Mouse (Mus musculus): ENCODE data around the gene H13. TPM values are rescaled to one million over a fixed set of nuclear protein-coding genes. Genes with fewer than 3 reads are reported as not detected.
A peak's percentile ranks its signal among the peaks of the same experiment; 100 is the strongest.

Gene H13
- polyA plus RNA-seq (2015; fragmentation: Nextera tagmentation; extraction: Ambion mirVana), result 131 and 142 TPM in 2 replicates

DNA sequence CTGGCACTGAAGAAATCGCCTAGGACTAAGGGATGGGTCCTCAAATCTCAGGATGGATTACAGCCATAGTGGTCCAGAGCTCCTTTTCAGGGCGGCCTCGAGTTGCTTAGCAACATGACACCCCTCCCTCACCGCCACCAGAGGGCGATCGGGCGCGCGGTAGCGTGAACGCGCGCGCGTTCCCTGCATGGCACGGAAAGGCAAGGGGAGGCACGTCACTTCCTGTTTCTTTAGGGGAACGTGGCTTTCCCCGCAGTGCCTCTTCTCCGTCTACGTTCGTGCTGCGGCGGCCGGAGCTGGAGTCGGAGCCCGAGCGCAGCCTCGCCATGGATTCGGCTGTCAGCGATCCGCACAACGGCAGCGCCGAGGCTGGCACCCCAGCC, at the start of gene H13:
H13 (plus strand) TSS at position 206 of the 383 bp plus-strand sequence.
- H3K27me3 ChIP-seq, result no peaks in the 10 kb centered on the region
- H3K4me2 ChIP-seq, result peak within 1 kb of the TSS; percentile 90
- under 1% methylated on average over 35 of the region's 35 CpGs for WGBS
- peak; percentile 75 for ATAC-seq
- H3K36me3 ChIP-seq (ENCODE audit: poor library complexity, severe bottlenecking), result peaks cover 17% of the 10 kb centered on the region
- peak within 1 kb of the TSS; percentile 96 for H3K27ac ChIP-seq
- H3K9me3 ChIP-seq (replicated peaks), result no peaks in the 10 kb centered on the region
- H3K9ac ChIP-seq, result peak within 1 kb of the TSS; percentile 98
- H3K4me1 ChIP-seq, result peaks cover 42% of the 10 kb centered on the region
- peak within 1 kb of the TSS; percentile 99 for H3K4me3 ChIP-seq

DNA sequence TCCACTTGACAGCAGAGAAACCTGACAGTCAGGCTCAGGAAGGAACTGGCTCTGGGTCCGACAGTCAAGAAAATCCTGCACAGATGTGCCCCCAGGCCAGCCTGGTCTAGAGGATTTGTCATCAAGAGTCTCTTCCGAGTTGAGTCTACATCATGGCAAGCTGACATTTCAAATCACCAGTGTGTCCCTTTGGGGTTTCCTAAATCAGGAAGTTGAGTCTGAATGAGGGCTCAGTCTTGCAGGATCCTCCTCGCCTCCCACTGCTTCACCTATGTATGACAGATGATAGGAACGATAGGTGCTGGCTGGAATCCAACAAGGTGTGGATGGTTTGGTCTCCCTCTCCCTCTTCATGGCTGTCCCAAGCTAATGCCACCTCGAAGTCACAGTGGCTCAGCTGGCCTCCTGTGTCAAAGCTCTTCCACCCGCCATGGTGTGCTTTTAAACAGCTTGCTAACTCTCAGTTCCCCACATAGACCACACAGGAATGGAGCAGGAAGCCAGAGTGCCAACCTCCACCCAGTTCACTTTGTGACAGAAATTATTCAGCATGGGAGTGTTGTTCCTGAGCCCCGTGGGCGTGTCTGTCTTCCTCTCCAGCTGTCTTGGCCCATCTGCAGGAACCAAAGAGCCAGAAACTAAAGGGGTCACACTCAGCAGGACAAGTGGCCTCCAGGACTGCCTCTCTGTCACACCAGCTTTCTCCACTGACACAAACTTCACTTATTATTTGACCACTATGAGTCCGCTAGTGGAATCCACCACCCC, 48.7 kb upstream of the H13 start:
- Histone ChIP-seq H3K27me3 (peaks cover 5% of the 10 kb centered on the region), H3K36me3 (ENCODE audit: poor library complexity, severe bottlenecking) (no peaks in the 10 kb centered on the region), H3K4me3 (no peak overlapping the region), H3K9me3 (replicated peaks) (no peaks in the 10 kb centered on the region), H3K9ac (no peak overlapping the region), H3K4me2 (no peak overlapping the region), H3K27ac (no peak overlapping the region), H3K4me1 (no peaks in the 10 kb centered on the region)
- ATAC-seq, result no peak
- WGBS, result 75% methylated on average over 9 of the region's 9 CpGs

- ATAC-seq, result no peak
- Histone ChIP-seq H3K4me3 (no peak overlapping the region), H3K27ac (no peak overlapping the region), H3K9me3 (replicated peaks) (no peaks in the 10 kb centered on the region), H3K4me2 (no peak overlapping the region), H3K36me3 (ENCODE audit: poor library complexity, severe bottlenecking) (no peaks in the 10 kb centered on the region), H3K4me1 (peaks cover 8% of the 10 kb centered on the region), H3K9ac (no peak overlapping the region), H3K27me3 (peaks cover 21% of the 10 kb centered on the region)
- 91% methylated on average over 13 of the region's 13 CpGs for WGBS
These were observed 47.1 kb upstream of the H13 start for GRCm38 (mm10) chr2:152622151-152622550.

- Histone ChIP-seq H3K9me3 (replicated peaks) (no peaks in the 10 kb centered on the region), H3K9ac (no peak within 1 kb of the TSS), H3K4me2 (no peak within 1 kb of the TSS), H3K27ac (no peak within 1 kb of the TSS), H3K4me3 (no peak within 1 kb of the TSS), H3K36me3 (ENCODE audit: poor library complexity, severe bottlenecking) (no peaks in the 10 kb centered on the region), H3K4me1 (peaks cover 11% of the 10 kb centered on the region), H3K27me3 (peaks cover 29% of the 10 kb centered on the region)
- no peak for ATAC-seq
- WGBS, result 80% methylated on average over 7 of the region's 7 CpGs
These were observed 46.3 kb upstream of the H13 start, which contains the start of gene Defb25 for GRCm38 (mm10) chr2:152622953-152623352. Gene Defb25, minus strand, starts transcription at chr2:152623053.

DNA sequence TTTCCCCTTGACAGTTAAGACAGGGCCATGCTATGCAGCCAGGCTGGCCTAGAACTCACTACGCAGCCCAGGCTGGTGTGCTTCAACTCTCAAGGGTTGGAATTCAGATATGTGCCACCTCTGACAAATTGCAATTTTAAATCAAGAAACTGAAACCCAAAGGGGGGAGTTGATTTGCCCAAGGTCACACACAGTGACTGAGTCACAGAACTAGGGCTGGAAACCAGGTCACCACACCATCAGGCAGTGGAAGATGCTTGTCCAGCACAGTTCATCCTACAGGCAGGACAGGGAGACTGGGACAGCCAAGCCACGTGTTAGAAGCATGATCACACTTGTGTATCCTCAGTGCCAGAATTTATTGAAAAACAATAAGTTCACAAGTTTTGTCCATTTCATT, 44.7 kb upstream of the H13 start:
- peaks cover 11% of the 10 kb centered on the region for H3K4me1 ChIP-seq
- no peak overlapping the region for H3K4me2 ChIP-seq
- H3K9ac ChIP-seq, result no peak overlapping the region
- H3K27me3 ChIP-seq, result peaks cover 45% of the 10 kb centered on the region
- H3K4me3 ChIP-seq, result no peak overlapping the region
- no peak overlapping the region for H3K27ac ChIP-seq
- ATAC-seq, result no peak
- WGBS, result 87% methylated on average over 2 of the region's 2 CpGs
- no peaks in the 10 kb centered on the region for H3K36me3 ChIP-seq (ENCODE audit: poor library complexity, severe bottlenecking)
- H3K9me3 ChIP-seq (replicated peaks), result no peaks in the 10 kb centered on the region

DNA sequence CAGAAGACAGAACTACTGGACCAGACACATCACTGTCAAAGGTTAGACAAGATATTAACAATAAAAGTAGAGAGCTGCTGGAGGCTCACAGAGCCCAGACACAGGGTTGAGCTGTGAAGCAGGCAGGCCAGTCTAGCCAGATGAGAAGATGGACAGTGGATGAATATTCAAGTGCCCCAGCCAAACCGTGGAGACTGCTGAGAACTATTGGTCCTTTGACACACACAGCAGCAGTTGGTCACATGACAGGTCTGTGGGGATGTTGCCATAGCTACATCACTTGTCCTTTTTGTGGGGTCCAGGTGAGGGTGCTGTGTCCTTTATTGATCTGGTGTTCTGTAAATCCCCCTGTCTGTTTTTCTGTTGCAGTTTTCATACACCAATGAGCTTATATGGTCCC, 44.0 kb upstream of the H13 start:
- H3K36me3 ChIP-seq (ENCODE audit: poor library complexity, severe bottlenecking), result no peaks in the 10 kb centered on the region
- 0% methylated on average over 1 of the region's 1 CpGs for WGBS
- H3K9ac ChIP-seq, result no peak overlapping the region
- peaks cover 11% of the 10 kb centered on the region for H3K4me1 ChIP-seq
- H3K27me3 ChIP-seq, result peaks cover 50% of the 10 kb centered on the region
- no peak overlapping the region for H3K27ac ChIP-seq
- H3K4me3 ChIP-seq, result no peak overlapping the region
- ATAC-seq, result 0 out of 2 replicates have a peak, but pooled peaks have one; percentile 27
- H3K4me2 ChIP-seq, result no peak overlapping the region
- no peaks in the 10 kb centered on the region for H3K9me3 ChIP-seq (replicated peaks)

DNA sequence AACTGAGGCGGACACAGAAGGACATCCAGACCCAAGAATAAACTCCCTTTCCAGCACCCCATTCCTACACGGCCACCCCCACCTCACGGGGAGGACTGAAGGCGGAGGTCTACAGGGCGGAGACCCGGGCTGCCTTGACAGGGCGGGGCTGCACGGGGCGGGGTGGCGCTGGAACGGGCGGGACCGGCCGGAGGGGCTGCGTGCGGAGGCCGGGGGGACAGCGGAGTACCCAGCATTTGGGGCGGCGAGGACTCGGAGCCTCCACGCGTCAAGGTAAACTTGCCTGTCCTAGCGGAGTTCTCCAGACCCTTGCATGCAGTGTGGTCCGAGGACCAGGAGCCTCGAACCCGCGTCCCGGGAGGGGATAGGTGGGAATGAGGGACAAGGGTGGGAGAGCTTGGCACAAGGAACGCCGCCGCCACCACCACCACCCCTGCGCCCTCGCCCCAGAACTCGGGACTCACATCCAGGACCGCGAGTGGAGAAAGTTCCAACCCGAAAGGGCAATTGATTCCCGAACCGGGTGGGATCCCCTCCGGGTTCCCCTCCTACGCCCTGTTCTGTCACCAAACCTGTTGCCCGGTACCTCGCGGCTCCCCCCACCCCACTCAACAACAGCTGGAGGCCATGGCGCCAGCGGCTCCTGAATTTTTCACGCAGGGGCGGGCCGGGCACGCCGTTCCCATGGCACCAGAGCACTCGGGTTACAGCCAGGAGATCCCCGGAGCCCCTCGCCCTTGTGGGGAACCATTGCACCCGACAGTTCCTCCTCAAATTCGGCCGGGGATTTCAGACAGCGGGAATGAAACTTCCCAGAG, 42.3 kb upstream of the H13 start, which contains the start of gene Rem1:
Rem1 (plus strand) TSS at position 178 of the 818 bp plus-strand sequence.
- Histone ChIP-seq H3K27ac (no peak within 1 kb of the TSS), H3K4me1 (peaks cover 11% of the 10 kb centered on the region), H3K9me3 (replicated peaks) (no peaks in the 10 kb centered on the region), H3K4me2 (peak within 1 kb of the TSS; percentile 58), H3K9ac (peak within 1 kb of the TSS; percentile 41; the same call in 1 of the 2 replicates), H3K27me3 (peaks cover 51% of the 10 kb centered on the region), H3K36me3 (ENCODE audit: poor library complexity, severe bottlenecking) (no peaks in the 10 kb centered on the region), H3K4me3 (peak within 1 kb of the TSS; percentile 35)
- 2% methylated on average over 59 of the region's 59 CpGs for WGBS
- ATAC-seq, result no peak

DNA sequence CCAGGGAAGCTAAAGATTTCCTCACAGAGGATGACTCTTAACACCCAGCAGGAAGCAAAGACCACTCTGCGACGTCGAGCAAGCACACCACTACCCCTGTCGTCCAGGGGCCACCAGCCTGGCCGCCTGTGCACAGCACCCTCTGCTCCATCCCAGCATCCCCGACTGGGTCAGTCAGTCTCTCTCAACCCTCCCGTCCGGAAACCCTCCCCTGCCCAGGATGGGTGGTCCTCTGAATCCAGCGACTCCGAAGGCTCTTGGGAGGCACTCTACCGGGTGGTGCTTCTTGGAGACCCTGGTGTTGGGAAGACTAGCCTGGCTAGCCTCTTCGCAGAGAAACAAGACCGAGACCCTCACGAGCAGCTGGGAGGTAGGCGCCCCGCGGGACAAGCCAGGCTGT, 41.2 kb upstream of the H13 start:
- Histone ChIP-seq H3K4me2 (no peak overlapping the region), H3K9ac (no peak overlapping the region), H3K27ac (no peak overlapping the region), H3K27me3 (peaks cover 51% of the 10 kb centered on the region), H3K4me1 (peaks cover 11% of the 10 kb centered on the region), H3K36me3 (ENCODE audit: poor library complexity, severe bottlenecking) (no peaks in the 10 kb centered on the region), H3K4me3 (no peak overlapping the region), H3K9me3 (replicated peaks) (no peaks in the 10 kb centered on the region)
- no peak for ATAC-seq
- 44% methylated on average over 17 of the region's 17 CpGs for WGBS

GRCm38 (mm10) chr2:152629239-152629638, 40.0 kb upstream of the H13 start:
- H3K9me3 ChIP-seq (replicated peaks), result no peaks in the 10 kb centered on the region
- H3K27ac ChIP-seq, result no peak overlapping the region
- H3K27me3 ChIP-seq, result peaks cover 54% of the 10 kb centered on the region
- no peak overlapping the region for H3K4me2 ChIP-seq
- H3K4me3 ChIP-seq, result no peak overlapping the region
- no peaks in the 10 kb centered on the region for H3K36me3 ChIP-seq (ENCODE audit: poor library complexity, severe bottlenecking)
- H3K4me1 ChIP-seq, result peaks cover 14% of the 10 kb centered on the region
- ATAC-seq, result no peak
- H3K9ac ChIP-seq, result no peak overlapping the region
- 76% methylated on average over 3 of the region's 3 CpGs for WGBS

- ATAC-seq, result no peak
- Histone ChIP-seq H3K9ac (no peak overlapping the region), H3K9me3 (replicated peaks) (no peaks in the 10 kb centered on the region), H3K27ac (no peak overlapping the region), H3K36me3 (ENCODE audit: poor library complexity, severe bottlenecking) (no peaks in the 10 kb centered on the region), H3K4me1 (peaks cover 14% of the 10 kb centered on the region), H3K27me3 (peaks cover 54% of the 10 kb centered on the region), H3K4me3 (no peak overlapping the region), H3K4me2 (no peak overlapping the region)
- 85% methylated on average over 6 of the region's 6 CpGs for WGBS
These were observed 39.4 kb upstream of the H13 start for GRCm38 (mm10) chr2:152629904-152630303.

GRCm38 (mm10) chr2:152633334-152633733, 35.9 kb upstream of the H13 start:
- ATAC-seq, result no peak
- Histone ChIP-seq H3K9me3 (replicated peaks) (no peaks in the 10 kb centered on the region), H3K27ac (no peak overlapping the region), H3K27me3 (peaks cover 22% of the 10 kb centered on the region), H3K9ac (no peak overlapping the region), H3K4me1 (peaks cover 3% of the 10 kb centered on the region; the same call in 1 of the 2 replicates), H3K4me3 (no peak overlapping the region), H3K4me2 (peak overlapping the region; percentile 25), H3K36me3 (ENCODE audit: poor library complexity, severe bottlenecking) (no peaks in the 10 kb centered on the region)
- WGBS, result 56% methylated on average over 17 of the region's 17 CpGs

DNA sequence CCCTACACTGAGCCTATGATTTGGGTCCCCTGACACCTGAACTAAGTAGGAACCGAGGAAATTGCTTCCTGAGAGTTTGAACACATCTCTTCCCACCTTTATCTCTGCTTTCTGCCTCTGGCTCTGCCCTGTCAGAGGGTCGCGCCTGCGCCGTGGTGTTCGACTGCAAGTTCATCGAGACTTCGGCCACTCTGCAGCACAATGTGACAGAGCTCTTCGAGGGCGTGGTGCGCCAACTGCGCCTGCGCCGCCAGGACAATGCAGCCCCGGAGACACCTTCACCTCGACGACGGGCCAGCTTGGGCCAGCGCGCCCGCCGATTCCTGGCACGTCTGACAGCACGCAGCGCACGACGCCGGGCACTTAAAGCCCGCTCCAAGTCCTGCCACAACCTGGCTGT, 35.0 kb upstream of the H13 start:
- Histone ChIP-seq H3K4me3 (no peak overlapping the region), H3K9me3 (replicated peaks) (no peaks in the 10 kb centered on the region), H3K4me1 (peaks cover 8% of the 10 kb centered on the region), H3K9ac (no peak overlapping the region), H3K27ac (no peak overlapping the region), H3K4me2 (no peak overlapping the region), H3K27me3 (peaks cover 12% of the 10 kb centered on the region), H3K36me3 (ENCODE audit: poor library complexity, severe bottlenecking) (no peaks in the 10 kb centered on the region)
- no peak for ATAC-seq
- 80% methylated on average over 29 of the region's 29 CpGs for whole genome bisulfite sequencing

All from forebrain, embryonic 13.5 days (tissue).